Mouse (Mus musculus) limb, embryonic 15.5 days (tissue): ENCODE data around the gene Gpatch1. TPM values are rescaled to one million over a fixed set of nuclear protein-coding genes. Genes with fewer than 3 reads are reported as not detected.
"Not testable (repeated sequence)": the region's sequence is repeated elsewhere in the genome, so short reads cannot be mapped to it uniquely, and the experiment has no call there.

Experiments
- ATAC-seq: fragments of 200-750 bp; cut with Nextera tagmentation; 2 replicates; pipeline ENCODE4 v1.8.0; 2017; ENCODE audit warnings: low read depth, moderate TSS enrichment; ENCODE audit not compliant: insufficient number of reproducible peaks, low FRiP score, low TSS enrichment
- H3K27ac ChIP-seq: fragments of 300-500 bp; sonication (generic); 2 replicates; pipeline ENCODE4 v1.5.1; 2015; ENCODE audit warnings: moderate library complexity, mild to moderate bottlenecking, inconsistent platforms
- H3K27me3 ChIP-seq: fragments of 300-500 bp; sonication (generic); 2 replicates; pipeline ENCODE4 v1.6.1; 2015; ENCODE audit warnings: inconsistent platforms
- H3K36me3 ChIP-seq: fragments of 300-500 bp; sonication (generic); 2 replicates; pipeline ENCODE4 v1.6.1; 2015; ENCODE audit warnings: inconsistent platforms
- H3K4me1 ChIP-seq: fragments of 300-500 bp; sonication (generic); 2 replicates; pipeline ENCODE4 v1.6.1; 2015; ENCODE audit warnings: inconsistent platforms
- H3K4me2 ChIP-seq: fragments of 300-500 bp; sonication (generic); 2 replicates; pipeline ENCODE4 v1.6.1; 2015; ENCODE audit warnings: mild to moderate bottlenecking, inconsistent platforms
- H3K4me3 ChIP-seq: fragments of 300-500 bp; sonication (generic); 2 replicates; pipeline ENCODE4 v1.5.1; 2015; ENCODE audit warnings: mild to moderate bottlenecking, inconsistent platforms
- H3K9ac ChIP-seq: fragments of 300-500 bp; sonication (generic); 2 replicates; pipeline ENCODE4 v1.6.1; 2015; ENCODE audit warnings: inconsistent platforms
- H3K9me3 ChIP-seq: fragments of 300-500 bp; sonication (generic); 2 replicates; pipeline ENCODE4 v1.6.1; 2016; ENCODE audit warnings: inconsistent platforms
- WGBS: fragments of 180-500 bp; shearing (Covaris S2); methylation state at CpG from one replicate; pipeline ENCODE4 v1.1.7; 2015; 5-methylcytosine and 5-hydroxymethylcytosine counted together
- polyA plus RNA-seq: library from polyadenylated mRNA; unstranded; fragments of >200 nt; fragmentation: Nextera tagmentation; extraction: Ambion mirVana; gene quantifications from 2 replicates; pipeline ENCODE4 v1.2.1, GENCODE M21; 2015

Gpatch1 gene
- polyA plus RNA-seq, 1 experiment from 2014 or later: 16.1 TPM

GRCm38 (mm10) chr7:35264746-35265145 is 53.5 kb downstream of the Gpatch1 start:
- Histone ChIP-seq H3K27me3 (no peaks in the 10 kb centered on the region), H3K4me3 (no peak overlapping the region), H3K4me1 (0 out of 2 replicates have a peak, but pooled peaks cover 2% of the 10 kb centered on the region), H3K36me3 (no peaks in the 10 kb centered on the region), H3K4me2 (no peak overlapping the region), H3K9me3 (no peaks in the 10 kb centered on the region), H3K27ac (no peak overlapping the region), H3K9ac (no peak overlapping the region)
- 11% methylated on average over 7 of the region's 7 CpGs for WGBS
- ATAC-seq: no peak

- no peaks in the 10 kb centered on the region for H3K27me3 ChIP-seq
- H3K27ac ChIP-seq: no peak overlapping the region
- no peak overlapping the region for H3K4me3 ChIP-seq
- H3K9me3 ChIP-seq: no peaks in the 10 kb centered on the region
- no peaks in the 10 kb centered on the region for H3K4me1 ChIP-seq
- H3K9ac ChIP-seq: no peak overlapping the region
- no peaks in the 10 kb centered on the region for H3K36me3 ChIP-seq
- WGBS: 73% methylated on average over 15 of the region's 15 CpGs
- ATAC-seq: no peak
- H3K4me2 ChIP-seq: no peak overlapping the region
These were observed 54.4 kb downstream of the Gpatch1 start for GRCm38 (mm10) chr7:35263595-35264489.

- Histone ChIP-seq H3K4me1 (no peaks in the 10 kb centered on the region), H3K4me3 (no peak overlapping the region), H3K9ac (no peak overlapping the region), H3K4me2 (no peak overlapping the region), H3K27me3 (no peaks in the 10 kb centered on the region), H3K9me3 (no peaks in the 10 kb centered on the region), H3K27ac (no peak overlapping the region), H3K36me3 (no peaks in the 10 kb centered on the region)
- WGBS: 86% methylated on average over 8 of the region's 8 CpGs
- no peak for ATAC-seq
These were observed 58.9 kb downstream of the Gpatch1 start for GRCm38 (mm10) chr7:35259384-35259783.

GRCm38 (mm10) chr7:35258294-35258693 is 59.9 kb downstream of the Gpatch1 start:
- ATAC-seq: no peak
- no peaks in the 10 kb centered on the region for H3K36me3 ChIP-seq
- H3K27ac ChIP-seq: no peak overlapping the region
- no peaks in the 10 kb centered on the region for H3K9me3 ChIP-seq
- no peaks in the 10 kb centered on the region for H3K4me1 ChIP-seq
- WGBS: 51% methylated on average over 7 of the region's 7 CpGs
- H3K4me2 ChIP-seq: no peak overlapping the region
- no peak overlapping the region for H3K9ac ChIP-seq
- no peaks in the 10 kb centered on the region for H3K27me3 ChIP-seq
- no peak overlapping the region for H3K4me3 ChIP-seq

GRCm38 (mm10) chr7:35252041-35252558 is 66.1 kb downstream of the Gpatch1 start:
- Histone ChIP-seq H3K9ac (no peak overlapping the region), H3K4me1 (peaks cover 8% of the 10 kb centered on the region; the same call in 1 of the 2 replicates)
- no peak for ATAC-seq

GRCm38 (mm10) chr7:35237935-35238334 is 80.3 kb downstream of the Gpatch1 start:
- ATAC-seq: not testable (repeated sequence)

More at GRCm38 (mm10) chr7:35252041-35252558, 66.1 kb downstream of the Gpatch1 start:
- Histone ChIP-seq H3K27me3 (no peaks in the 10 kb centered on the region), H3K27ac (no peak overlapping the region), H3K36me3 (no peaks in the 10 kb centered on the region), H3K9me3 (no peaks in the 10 kb centered on the region), H3K4me3 (peak overlapping the region; percentile 24), H3K4me2 (peak overlapping the region; percentile 38)
- 8% methylated on average over 13 of the region's 13 CpGs for WGBS

GRCm38 (mm10) chr7:35235308-35235707 is 82.9 kb downstream of the Gpatch1 start:
- Histone ChIP-seq H3K4me2 (peak overlapping the region; percentile 45), H3K4me3 (peak overlapping the region; percentile 63), H3K9me3 (no peaks in the 10 kb centered on the region), H3K4me1 (peaks cover 15% of the 10 kb centered on the region), H3K27ac (peak overlapping the region; percentile 84), H3K9ac (no peak overlapping the region), H3K27me3 (no peaks in the 10 kb centered on the region), H3K36me3 (no peaks in the 10 kb centered on the region)
- ATAC-seq: no peak
- 19% methylated on average over 9 of the region's 9 CpGs for WGBS

More at GRCm38 (mm10) chr7:35237935-35238334, 80.3 kb downstream of the Gpatch1 start:
- H3K27ac ChIP-seq, H3K9ac ChIP-seq, H3K4me2 ChIP-seq, H3K27me3 ChIP-seq, H3K9me3 ChIP-seq, H3K4me3 ChIP-seq, H3K36me3 ChIP-seq: not testable (repeated sequence)
- WGBS: 63% methylated on average over 2 of the region's 3 CpGs
- H3K4me1 ChIP-seq: peaks cover 15% of the 10 kb centered on the region

- no peaks in the 10 kb centered on the region for H3K36me3 ChIP-seq
- peaks cover 15% of the 10 kb centered on the region for H3K4me1 ChIP-seq
- H3K9me3 ChIP-seq: no peaks in the 10 kb centered on the region
- peak overlapping the region; percentile 47 for H3K9ac ChIP-seq
- WGBS: under 1% methylated on average over 45 of the region's 45 CpGs
- peak overlapping the region; percentile 52 for H3K4me2 ChIP-seq
- H3K27me3 ChIP-seq: no peaks in the 10 kb centered on the region
- H3K4me3 ChIP-seq: peak overlapping the region; percentile 63
- peak; percentile 95 for ATAC-seq
- H3K27ac ChIP-seq: peak overlapping the region; percentile 95
These were observed 83.6 kb downstream of the Gpatch1 start for GRCm38 (mm10) chr7:35234361-35235245.

GRCm38 (mm10) chr7:35233861-35234260 is 84.4 kb downstream of the Gpatch1 start:
- H3K4me3 ChIP-seq: peak overlapping the region; percentile 63
- no peak for ATAC-seq
- peak overlapping the region; percentile 47 for H3K9ac ChIP-seq
- peak overlapping the region; percentile 93 for H3K27ac ChIP-seq
- no peaks in the 10 kb centered on the region for H3K9me3 ChIP-seq
- peak overlapping the region; percentile 52 for H3K4me2 ChIP-seq
- H3K36me3 ChIP-seq: no peaks in the 10 kb centered on the region
- H3K27me3 ChIP-seq: no peaks in the 10 kb centered on the region
- H3K4me1 ChIP-seq: peaks cover 15% of the 10 kb centered on the region
- 44% methylated on average over 12 of the region's 12 CpGs for WGBS

- no peaks in the 10 kb centered on the region for H3K36me3 ChIP-seq
- H3K9me3 ChIP-seq: no peaks in the 10 kb centered on the region
- peaks cover 15% of the 10 kb centered on the region for H3K4me1 ChIP-seq
- no peak for ATAC-seq
- no peak overlapping the region for H3K9ac ChIP-seq
- WGBS: 28% methylated on average over 13 of the region's 13 CpGs
- no peaks in the 10 kb centered on the region for H3K27me3 ChIP-seq
- H3K4me2 ChIP-seq: no peak overlapping the region
- no peak overlapping the region for H3K4me3 ChIP-seq
- no peak overlapping the region for H3K27ac ChIP-seq
These were observed 85.3 kb downstream of the Gpatch1 start for GRCm38 (mm10) chr7:35232796-35233455.

- Histone ChIP-seq H3K27ac (no peak overlapping the region), H3K27me3 (no peaks in the 10 kb centered on the region), H3K9me3 (no peaks in the 10 kb centered on the region), H3K4me3 (no peak overlapping the region), H3K4me1 (peaks cover 8% of the 10 kb centered on the region; the same call in 1 of the 2 replicates), H3K9ac (no peak overlapping the region), H3K4me2 (no peak overlapping the region), H3K36me3 (no peaks in the 10 kb centered on the region)
- no peak for ATAC-seq
- WGBS: 78% methylated on average over 3 of the region's 3 CpGs
These were observed 87.9 kb downstream of the Gpatch1 start for GRCm38 (mm10) chr7:35230333-35230732.
